Mouse (Mus musculus) CH12.LX (cell line): ENCODE measurements around the gene 9530077C05Rik. TPM values are rescaled to one million over a fixed set of nuclear protein-coding genes. Genes with fewer than 3 reads are reported as not detected.

ENCODE experiments used
- DNase-seq: peaks from one replicate; pipeline ENCODE4 v3.0.0-alpha.2; 2013; ENCODE audit errors: extremely low read depth
- H3K27ac ChIP-seq: 2 replicates; pipeline ENCODE4 v1.5.1; 2012; ENCODE audit warnings: low read depth, mild to moderate bottlenecking, control low read depth, moderate library complexity; ENCODE audit not compliant: insufficient read depth
- H3K27me3 ChIP-seq: replicated peaks from 2 replicates; pipeline ENCODE3; 2012; ENCODE audit warnings: inconsistent platforms
- H3K36me3 ChIP-seq, 2 experiments: replicated peaks in 1 of 2; 2 replicates each; pipeline versions ENCODE3 to v1.6.1; 2012; ENCODE audit warnings: inconsistent platforms in 1 of 2, low read length in 1 of 2, mild to moderate bottlenecking in 1 of 2, mixed read lengths in 1 of 2, moderate library complexity in 1 of 2; ENCODE audit not compliant: control insufficient read depth in 1 of 2, insufficient read depth in 1 of 2
- H3K4me1 ChIP-seq, 2 experiments: 2 replicates each; pipeline ENCODE4 v1.6.1; 2012; ENCODE audit warnings: inconsistent platforms in 1 of 2, moderate library complexity in 1 of 2; ENCODE audit not compliant: insufficient read depth in 2 of 2, control insufficient read depth in 1 of 2
- H3K4me2 ChIP-seq: 2 replicates; pipeline ENCODE4 v1.6.1; 2012; ENCODE audit warnings: low read depth, mild to moderate bottlenecking, control low read depth; ENCODE audit not compliant: poor library complexity, insufficient read depth, severe bottlenecking
- H3K4me3 ChIP-seq, 3 experiments: fragments of 150-350 bp in 1 of 3; sonication (generic) in 1 of 3; replicated peaks in 1 of 3; 2 replicates each; pipeline versions ENCODE3 to v1.5.1; 2011 to 2012; ENCODE audit warnings: low read depth in 2 of 3, low read length in 2 of 3, mild to moderate bottlenecking in 2 of 3, moderate library complexity in 2 of 3, control low read depth in 1 of 3, improper control_type of control experiment in 1 of 3, inconsistent platforms in 1 of 3, mixed read lengths in 1 of 3; ENCODE audit not compliant: poor library complexity in 1 of 3
- H3K79me2 ChIP-seq: replicated peaks from 2 replicates; pipeline ENCODE4 v1.6.1; 2012; ENCODE audit warnings: mild to moderate bottlenecking, moderate library complexity; ENCODE audit not compliant: control insufficient read depth, poor library complexity, insufficient read depth, severe bottlenecking; ENCODE audit errors: extremely low read depth
- H3K9ac ChIP-seq: 2 replicates; pipeline ENCODE4 v1.6.1; 2012; ENCODE audit warnings: low read depth, mild to moderate bottlenecking, control low read depth, moderate library complexity; ENCODE audit not compliant: insufficient read depth
- H3K9me3 ChIP-seq: replicated peaks from 2 replicates; pipeline ENCODE3; 2012; ENCODE audit warnings: low read length, inconsistent platforms, mixed read lengths
- CHD2 ChIP-seq: IDR thresholded peaks from 2 replicates; pipeline ENCODE4 v1.6.1; 2011; ENCODE audit warnings: low read length, improper control_type of control experiment
- ELF1 ChIP-seq: IDR thresholded peaks from 2 replicates; pipeline ENCODE4 v1.6.1; 2014; ENCODE audit warnings: low read depth, mild to moderate bottlenecking, inconsistent platforms, low read length, improper control_type of control experiment
- GABPA ChIP-seq: IDR thresholded peaks from 2 replicates; pipeline ENCODE4 v1.6.1; 2012; ENCODE audit warnings: low read depth, low read length, improper control_type of control experiment, inconsistent platforms; ENCODE audit not compliant: insufficient replicate concordance
- IRF4 ChIP-seq: IDR thresholded peaks from 2 replicates; pipeline ENCODE4 v1.6.1; 2014; ENCODE audit warnings: low read depth, mild to moderate bottlenecking, inconsistent platforms, low read length, improper control_type of control experiment
- JUN ChIP-seq: IDR thresholded peaks from 2 replicates; pipeline ENCODE4 v1.6.1; 2011; ENCODE audit warnings: low read depth, mild to moderate bottlenecking, low read length, improper control_type of control experiment, moderate library complexity; ENCODE audit not compliant: insufficient read depth
- JUND ChIP-seq: conservative IDR thresholded peaks from 2 replicates; pipeline ENCODE4 v1.6.1; 2011; ENCODE audit warnings: low read depth, low read length, improper control_type of control experiment
- MAX ChIP-seq: IDR thresholded peaks from 2 replicates; pipeline ENCODE4 v1.6.1; 2011; ENCODE audit warnings: low read length, improper control_type of control experiment
- MAZ ChIP-seq: IDR thresholded peaks from 2 replicates; pipeline ENCODE4 v1.6.1; 2012; ENCODE audit warnings: low read depth, mild to moderate bottlenecking, inconsistent platforms, low read length, improper control_type of control experiment, moderate library complexity
- MEF2A ChIP-seq: IDR thresholded peaks from 2 replicates; pipeline ENCODE4 v1.6.1; 2014; ENCODE audit warnings: low read depth, mild to moderate bottlenecking, inconsistent platforms, low read length, improper control_type of control experiment, borderline replicate concordance
- MXI1 ChIP-seq: IDR thresholded peaks from 2 replicates; pipeline ENCODE4 v1.6.1; 2011; ENCODE audit warnings: mild to moderate bottlenecking, low read depth, low read length, improper control_type of control experiment
- MYC ChIP-seq: IDR thresholded peaks from 2 replicates; pipeline ENCODE4 v1.6.1; 2011; ENCODE audit warnings: low read depth, mild to moderate bottlenecking, improper control_type of control experiment, low read length
- NRF1 ChIP-seq: IDR thresholded peaks from 2 replicates; pipeline ENCODE4 v1.6.1; 2014; ENCODE audit warnings: low read depth, mild to moderate bottlenecking, inconsistent platforms, low read length, improper control_type of control experiment, moderate library complexity
- PAX5 ChIP-seq: IDR thresholded peaks from 2 replicates; pipeline ENCODE4 v1.6.1; 2012; ENCODE audit warnings: low read length, inconsistent platforms, mixed read lengths
- POLR2A ChIP-seq: IDR thresholded peaks from 2 replicates; pipeline ENCODE4 v1.6.1; 2011; ENCODE audit warnings: low read depth, mild to moderate bottlenecking, improper control_type of control experiment, low read length
- RCOR1 ChIP-seq: conservative IDR thresholded peaks from 2 replicates; pipeline ENCODE4 v1.6.1; 2012; ENCODE audit warnings: low read depth, mild to moderate bottlenecking, inconsistent platforms, low read length, improper control_type of control experiment
- SIN3A ChIP-seq: IDR thresholded peaks from 2 replicates; pipeline ENCODE4 v1.6.1; 2012; ENCODE audit warnings: low read length, improper control_type of control experiment, inconsistent platforms
- SMC3 ChIP-seq: IDR thresholded peaks from 2 replicates; pipeline ENCODE4 v1.6.1; 2011; ENCODE audit warnings: low read depth, low read length, improper control_type of control experiment
- ZMIZ1 ChIP-seq: IDR thresholded peaks from 2 replicates; pipeline ENCODE4 v1.6.1; 2012; ENCODE audit warnings: low read depth, mild to moderate bottlenecking, inconsistent platforms, low read length, improper control_type of control experiment
- ZNF384 ChIP-seq: IDR thresholded peaks from 2 replicates; pipeline ENCODE4 v1.6.1; 2012; ENCODE audit warnings: low read depth, low read length, improper control_type of control experiment, inconsistent platforms
- dilution Hi-C: fragments of 300-500 bp; cut with MboI; formaldehyde crosslinking; loops from 2 replicates; pipeline ENCODE4 v1.14.3; 2020; ENCODE audit warnings: low sequenced_read_pairs; ENCODE audit not compliant: extremely low pct_unique_long_range_greater_than_20kb, extremely low pct_ligation_motif_present
- in situ Hi-C: fragments of 300-500 bp; cut with MboI; formaldehyde crosslinking; loops from 3 replicates; pipeline ENCODE4 v1.14.3; 2019; ENCODE audit warnings: low sequenced_read_pairs, low pct_ligation_motif_present, low pct_unique_long_range_greater_than_20kb, mixed read lengths
- polyA plus RNA-seq: library from polyadenylated mRNA; unstranded; fragments of >175 nt; gene quantifications from 2 replicates; pipeline ENCODE4 v1.2.1, GENCODE M21; 2012; ENCODE audit warnings: low read depth; ENCODE audit not compliant: insufficient read length
- total RNA-seq, 2 experiments: library from RNA; depleted of rRNA; stranded (reverse); fragments of 300-350 nt in 1 of 2; fragments of >200 nt in 1 of 2; gene quantifications; 2 replicates each; pipeline ENCODE4 v1.2.3; 2012 to 2014

Gene 9530077C05Rik
- total and polyA plus RNA-seq, 3 experiments, result 0.71 to 1.4 (median 0.93) TPM

- no peak overlapping the region for H3K27ac ChIP-seq
- H3K79me2 ChIP-seq, result no peaks in the 10 kb centered on the region
- H3K36me3 ChIP-seq, result no peaks in the 10 kb centered on the region
- no peak for DNase-seq
- H3K4me3 ChIP-seq, result no peak overlapping the region
- no peaks in the 10 kb centered on the region for H3K27me3 ChIP-seq
- dilution Hi-C loops, result no loop called here
- H3K4me2 ChIP-seq, result no peak overlapping the region
- H3K4me1 ChIP-seq, result peaks cover 0 to 3% of the 10 kb centered on the region in 2 experiments; a peak in 1 of 4 replicates
- H3K9me3 ChIP-seq, result no peaks in the 10 kb centered on the region
- H3K9ac ChIP-seq, result no peak overlapping the region
- in situ Hi-C loops, result no loop called here
- no peak for TF ChIP-seq MAZ
- no peak for TF ChIP-seq IRF4
- TF ChIP-seq MXI1, result no peak
- no peak for TF ChIP-seq JUND
- no peak for TF ChIP-seq JUN
- no peak for TF ChIP-seq CHD2
- TF ChIP-seq ZNF384, result no peak
- no peak for TF ChIP-seq POLR2A
- no peak for TF ChIP-seq SMC3
- no peak for TF ChIP-seq ZMIZ1
- TF ChIP-seq ELF1, result no peak
- TF ChIP-seq PAX5, result no peak
- TF ChIP-seq SIN3A, result no peak
- TF ChIP-seq MEF2A, result no peak
These were observed 9.2 kb downstream of the 9530077C05Rik start for GRCm38 (mm10) chr9:22420491-22420890.

GRCm38 (mm10) chr9:22422559-22422958 is 11.2 kb downstream of the 9530077C05Rik start:
- Histone ChIP-seq H3K79me2 (no peaks in the 10 kb centered on the region), H3K4me2 (no peak overlapping the region), H3K4me1 (peaks cover 0 to 3% of the 10 kb centered on the region in 2 experiments; a peak in 1 of 4 replicates), H3K27me3 (no peaks in the 10 kb centered on the region), H3K36me3 (no peaks in the 10 kb centered on the region), H3K4me3 (no peak overlapping the region), H3K9me3 (no peaks in the 10 kb centered on the region), H3K9ac (no peak overlapping the region), H3K27ac (no peak overlapping the region)
- DNase-seq, result no peak
- in situ Hi-C loops (no loop called here), dilution Hi-C loops (no loop called here)
- TF ChIP-seq GABPA (no peak), MYC (no peak), NRF1 (no peak), IRF4 (no peak), POLR2A (no peak), MAX (no peak), ZNF384 (no peak), ZMIZ1 (no peak), RCOR1 (no peak)
